Mouse (Mus musculus): Measurements from ENCODE around the gene Slc8a1. TPM values are rescaled to one million over a fixed set of nuclear protein-coding genes. Genes with fewer than 3 reads are reported as not detected.

Gene Slc8a1
- polyA plus RNA-seq, 1 experiment from 2014 or later, result 4.0 TPM

GRCm38 (mm10) chr17:81621188-81621644, 117.0 kb downstream of the Slc8a1 start:
- peak; percentile 56 for DNase-seq (ENCODE audit: low spot score)

DNA sequence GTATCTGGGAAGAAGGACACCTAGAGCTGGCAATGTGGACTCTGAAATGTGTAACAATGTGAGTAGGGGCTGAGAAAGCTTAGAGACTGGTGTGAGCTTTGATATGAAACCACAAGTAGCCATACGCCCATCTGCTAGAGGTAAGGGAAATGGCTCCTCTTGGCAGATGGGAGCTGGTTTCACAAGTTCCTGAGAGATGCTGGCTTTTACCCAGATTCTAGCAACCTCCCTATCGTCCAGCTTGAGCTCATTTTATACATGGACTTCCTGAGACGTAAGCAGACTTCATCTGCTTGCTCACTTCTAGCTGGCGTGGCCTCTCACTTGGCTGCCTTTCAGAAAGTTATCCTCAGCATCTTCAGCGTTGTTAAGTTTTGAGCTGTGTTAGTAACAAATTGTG, 119.7 kb downstream of the Slc8a1 start:
- H3K27ac ChIP-seq (ENCODE audit: low read length), result peak overlapping the region; percentile 57; the same call in 1 of the 2 replicates
- TF ChIP-seq CTCF (IDR thresholded peaks at IDR 0.05) (no peak), EP300 (IDR thresholded peaks at IDR 0.05) (no peak; the same call in 1 of the 2 replicates)
- WGBS, result 39% methylated on average over 5 of the region's 5 CpGs
- no peak overlapping the region for H3K4me3 ChIP-seq (ENCODE audit: low read depth, low read length)
- ATAC-seq (peak; percentile 84), DNase-seq (ENCODE audit: low spot score) (peak; percentile 89)
- 0 out of 2 replicates have a peak, but pooled peaks cover 7% of the 10 kb centered on the region for H3K4me1 ChIP-seq (ENCODE audit: insufficient read depth, low read depth, low read length)
- H3K27me3 ChIP-seq (replicated peaks; ENCODE audit: insufficient read depth, low read length), result no peaks in the 10 kb centered on the region
- no peak overlapping the region for H3K4me2 ChIP-seq (replicated peaks; ENCODE audit: low read depth, low read length)
- H3K36me3 ChIP-seq (ENCODE audit: insufficient read depth, low read length), result no peaks in the 10 kb centered on the region
- H3K9me3 ChIP-seq (ENCODE audit: low read length), result no peaks in the 10 kb centered on the region
- no peak overlapping the region for H3K9ac ChIP-seq (replicated peaks; ENCODE audit: low read depth)

More at GRCm38 (mm10) chr17:81621188-81621644, 117.0 kb downstream of the Slc8a1 start:
- H3K36me3 ChIP-seq (ENCODE audit: insufficient read depth, low read length), result no peaks in the 10 kb centered on the region
- WGBS, result 54% methylated on average over 2 of the region's 2 CpGs
- no peak overlapping the region for H3K4me2 ChIP-seq (replicated peaks; ENCODE audit: low read depth, low read length)
- H3K9ac ChIP-seq (replicated peaks; ENCODE audit: low read depth), result no peak overlapping the region
- H3K4me3 ChIP-seq (ENCODE audit: low read depth, low read length), result no peak overlapping the region
- no peak for TF ChIP-seq EP300 (IDR thresholded peaks at IDR 0.05)
- peak; percentile 33; the same call in 1 of the 2 replicates for TF ChIP-seq CTCF (IDR thresholded peaks at IDR 0.05)
- 0 out of 2 replicates have a peak, but pooled peaks cover 7% of the 10 kb centered on the region for H3K4me1 ChIP-seq (ENCODE audit: insufficient read depth, low read depth, low read length)
- ATAC-seq, result peak; percentile 67
- no peaks in the 10 kb centered on the region for H3K27me3 ChIP-seq (replicated peaks; ENCODE audit: insufficient read depth, low read length)
- H3K9me3 ChIP-seq (ENCODE audit: low read length), result no peaks in the 10 kb centered on the region
- no peak overlapping the region for H3K27ac ChIP-seq (ENCODE audit: low read length)

DNA sequence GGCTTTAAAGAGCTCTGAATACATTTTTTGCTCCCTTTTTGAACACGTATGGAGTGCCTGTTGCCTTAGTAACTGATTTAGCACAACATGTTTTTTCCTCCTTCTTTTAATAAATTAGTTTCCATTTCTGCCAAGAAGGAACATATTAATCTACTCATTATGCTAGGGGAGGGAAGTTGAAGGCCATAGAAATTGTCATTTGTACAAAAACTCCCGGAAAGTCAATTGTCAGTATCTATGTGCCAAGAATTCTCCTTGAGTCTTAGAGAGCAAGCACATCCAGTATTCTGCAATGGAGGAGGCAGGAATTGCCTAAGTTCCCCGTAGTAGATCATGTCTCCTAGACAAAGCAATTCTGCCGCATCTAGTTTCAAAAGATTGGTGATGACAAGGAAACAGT, 121.9 kb downstream of the Slc8a1 start:
- Histone ChIP-seq H3K27me3 (replicated peaks; ENCODE audit: insufficient read depth, low read length) (no peaks in the 10 kb centered on the region), H3K4me1 (ENCODE audit: insufficient read depth, low read depth, low read length) (0 out of 2 replicates have a peak, but pooled peaks cover 3% of the 10 kb centered on the region), H3K27ac (ENCODE audit: low read length) (no peak overlapping the region), H3K4me3 (ENCODE audit: low read depth, low read length) (no peak overlapping the region), H3K9me3 (ENCODE audit: low read length) (no peaks in the 10 kb centered on the region), H3K9ac (replicated peaks; ENCODE audit: low read depth) (no peak overlapping the region), H3K4me2 (replicated peaks; ENCODE audit: low read depth, low read length) (no peak overlapping the region), H3K36me3 (ENCODE audit: insufficient read depth, low read length) (no peaks in the 10 kb centered on the region)
- TF ChIP-seq EP300 (IDR thresholded peaks at IDR 0.05) (no peak), CTCF (IDR thresholded peaks at IDR 0.05) (no peak)
- ATAC-seq (no peak), DNase-seq (ENCODE audit: low spot score) (peak; percentile 52)
- 51% methylated on average over 4 of the region's 4 CpGs for WGBS

DNA sequence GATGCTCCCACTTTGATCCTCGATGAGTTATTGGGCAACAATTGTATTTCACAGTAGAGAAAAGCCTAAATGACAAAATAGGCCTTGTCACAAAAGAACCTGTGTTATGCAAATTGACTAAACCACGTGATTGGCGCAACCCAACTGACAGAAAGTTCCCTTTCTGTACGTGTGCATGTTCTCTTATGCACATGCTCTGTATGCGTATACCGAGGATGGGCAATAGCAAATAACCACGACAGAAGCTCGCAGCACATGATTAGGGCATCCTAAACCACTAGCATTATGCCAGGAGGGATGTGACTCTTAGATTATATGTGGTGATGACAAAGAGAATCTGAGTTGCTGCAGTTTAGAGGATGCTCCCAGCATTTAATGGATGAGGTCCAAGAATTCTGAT, 122.8 kb downstream of the Slc8a1 start:
- 87% methylated on average over 8 of the region's 8 CpGs for WGBS
- Histone ChIP-seq H3K4me1 (ENCODE audit: insufficient read depth, low read depth, low read length) (no peaks in the 10 kb centered on the region), H3K4me3 (ENCODE audit: low read depth, low read length) (no peak overlapping the region), H3K36me3 (ENCODE audit: insufficient read depth, low read length) (no peaks in the 10 kb centered on the region), H3K9ac (replicated peaks; ENCODE audit: low read depth) (no peak overlapping the region), H3K27ac (ENCODE audit: low read length) (no peak overlapping the region), H3K9me3 (ENCODE audit: low read length) (no peaks in the 10 kb centered on the region), H3K4me2 (replicated peaks; ENCODE audit: low read depth, low read length) (no peak overlapping the region), H3K27me3 (replicated peaks; ENCODE audit: insufficient read depth, low read length) (no peaks in the 10 kb centered on the region)
- ATAC-seq (no peak), DNase-seq (ENCODE audit: low spot score) (no peak)
- TF ChIP-seq EP300 (IDR thresholded peaks at IDR 0.05) (no peak), CTCF (IDR thresholded peaks at IDR 0.05) (no peak)

- no peak overlapping the region for H3K4me3 ChIP-seq (ENCODE audit: low read depth, low read length)
- ATAC-seq, result no peak
- no peaks in the 10 kb centered on the region for H3K9me3 ChIP-seq (ENCODE audit: low read length)
- no peak overlapping the region for H3K27ac ChIP-seq (ENCODE audit: low read length)
- no peak overlapping the region for H3K9ac ChIP-seq (replicated peaks; ENCODE audit: low read depth)
- WGBS, result 89% methylated on average over 3 of the region's 3 CpGs
- no peak for DNase-seq (ENCODE audit: low spot score)
- no peak overlapping the region for H3K4me2 ChIP-seq (replicated peaks; ENCODE audit: low read depth, low read length)
- peaks cover 3% of the 10 kb centered on the region; the same call in 1 of the 2 replicates for H3K4me1 ChIP-seq (ENCODE audit: insufficient read depth, low read depth, low read length)
- no peaks in the 10 kb centered on the region for H3K27me3 ChIP-seq (replicated peaks; ENCODE audit: insufficient read depth, low read length)
- no peaks in the 10 kb centered on the region for H3K36me3 ChIP-seq (ENCODE audit: insufficient read depth, low read length)
- TF ChIP-seq EP300 (IDR thresholded peaks at IDR 0.05) (no peak), CTCF (IDR thresholded peaks at IDR 0.05) (no peak)
These were observed 130.7 kb downstream of the Slc8a1 start for GRCm38 (mm10) chr17:81607515-81607914.

DNA sequence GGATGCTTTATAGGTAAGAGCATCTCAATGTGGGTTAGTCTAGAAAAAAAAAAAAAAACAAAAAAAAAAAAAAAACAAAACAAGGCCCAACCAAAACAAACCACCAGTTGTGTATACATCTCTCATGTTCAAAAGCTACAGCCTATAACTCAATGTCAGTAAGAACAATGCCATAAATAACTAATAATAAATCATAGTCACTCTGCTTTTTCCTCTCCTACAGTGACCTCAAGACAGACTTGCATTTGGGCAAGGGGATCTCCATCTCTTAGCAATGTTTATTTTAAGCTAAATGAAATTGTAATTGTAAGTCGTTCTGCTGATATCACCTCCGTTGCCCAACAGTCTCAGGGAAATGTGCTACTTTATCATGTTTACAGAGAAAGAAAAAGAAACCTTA, 132.1 kb downstream of the Slc8a1 start:
- 27% methylated on average over 2 of the region's 2 CpGs for WGBS
- DNase-seq (ENCODE audit: low spot score), result peak; percentile 58
- Histone ChIP-seq H3K9ac (replicated peaks; ENCODE audit: low read depth) (no peak overlapping the region), H3K4me3 (ENCODE audit: low read depth, low read length) (no peak overlapping the region), H3K4me2 (replicated peaks; ENCODE audit: low read depth, low read length) (no peak overlapping the region), H3K27me3 (replicated peaks; ENCODE audit: insufficient read depth, low read length) (no peaks in the 10 kb centered on the region), H3K4me1 (ENCODE audit: insufficient read depth, low read depth, low read length) (peaks cover 3% of the 10 kb centered on the region; the same call in 1 of the 2 replicates), H3K27ac (ENCODE audit: low read length) (no peak overlapping the region; the same call in 1 of the 2 replicates), H3K36me3 (ENCODE audit: insufficient read depth, low read length) (no peaks in the 10 kb centered on the region), H3K9me3 (ENCODE audit: low read length) (no peaks in the 10 kb centered on the region)
- ATAC-seq, result peak; percentile 69
- TF ChIP-seq CTCF (IDR thresholded peaks at IDR 0.05) (no peak), EP300 (IDR thresholded peaks at IDR 0.05) (peak; percentile 75)

All from lung, postnatal 0 days (tissue).